Comparison of ENCODE assay signal across 31 mouse cellular contexts in genomic region chr1:31015261-31015660, GRCm38 (mm10). TPM values are rescaled to one million over a fixed set of nuclear protein-coding genes. Genes with fewer than 3 reads are reported as not detected.
DNase-seq lines count a peak whose midpoint lies in the region; ATAC-seq and TF ChIP-seq lines count a peak whose summit lies in the region.
"Had no signal": no experiment of that assay in that cellular context is flagged by ENCODE, and none has a peak within 500 bp of the region (broad histone marks: within the 10 kb centered on the region; RNA-seq: fewer than 3 reads in every experiment).

No protein-coding gene starts in this region.

- peaks cover 32% of the 10 kb centered on the region for H3K4me1 ChIP-seq in liver, adult 2 months (ENCODE audit: control insufficient read depth, insufficient read depth, low read length)
- H3K4me1 ChIP-seq in liver, embryonic 12.5 days: no peaks in the 10 kb centered on the region
- no peaks in the 10 kb centered on the region for H3K4me1 ChIP-seq in lung, postnatal 0 days (ENCODE audit: insufficient read depth, low read depth, low read length)
- H3K4me1 ChIP-seq: embryonic facial prominence, embryonic 12.5 days; forebrain, embryonic 13.5 days; forebrain, embryonic 15.5 days had no signal

- H3K9ac ChIP-seq in liver, adult 2 months (ENCODE audit: low read depth, low read length): no peak overlapping the region
- H3K9ac ChIP-seq in liver, embryonic 12.5 days: no peak overlapping the region
- H3K9ac ChIP-seq in lung, postnatal 0 days (replicated peaks; ENCODE audit: low read depth): no peak overlapping the region
- H3K9ac ChIP-seq: embryonic facial prominence, embryonic 12.5 days; forebrain, embryonic 13.5 days; forebrain, embryonic 15.5 days; forebrain, postnatal 0 days had no signal

- no peak overlapping the region for H3K4me2 ChIP-seq in liver, embryonic 12.5 days
- no peak overlapping the region for H3K4me2 ChIP-seq in lung, postnatal 0 days (replicated peaks; ENCODE audit: low read depth, low read length)
- H3K4me2 ChIP-seq: embryonic facial prominence, embryonic 12.5 days; forebrain, embryonic 13.5 days; forebrain, embryonic 15.5 days had no signal

- peak; percentile 93 for DNase-seq in liver, adult 2 months (ENCODE audit: extremely low read depth, low read depth, low spot score)
- DNase-seq in lung, postnatal 0 days (ENCODE audit: low spot score): peak; percentile 26
- no peak for DNase-seq in lung, postnatal 4 days
- peak; percentile 13 for DNase-seq in lung, postnatal 36 days
- no peak for DNase-seq in lung, adult 18-20 months
- DNase-seq: adrenal gland, adult 2 months; adrenal gland, postnatal 10 days; adrenal gland, postnatal 25 days; B cell, adult 2 months; cerebellum, adult 11 months; cerebellum, adult 18-20 months; cerebellum, adult 8-10 months; cerebellum, adult 9-11 months; cerebellum, postnatal 14 days; cerebellum, postnatal 36 days; embryo, embryonic 11 days; forebrain, postnatal 0 days had no signal

- H3K36me3 ChIP-seq in liver, adult 2 months (ENCODE audit: control insufficient read depth, insufficient read depth, low read length): no peaks in the 10 kb centered on the region
- H3K36me3 ChIP-seq in liver, embryonic 12.5 days: no peaks in the 10 kb centered on the region
- no peaks in the 10 kb centered on the region for H3K36me3 ChIP-seq in lung, postnatal 0 days (ENCODE audit: insufficient read depth, low read length)
- H3K36me3 ChIP-seq: embryonic facial prominence, embryonic 12.5 days; forebrain, embryonic 15.5 days; G1E had no signal

- H3K9me3 ChIP-seq in liver, embryonic 12.5 days (replicated peaks): no peaks in the 10 kb centered on the region
- no peaks in the 10 kb centered on the region for H3K9me3 ChIP-seq in lung, postnatal 0 days (ENCODE audit: low read length)
- H3K9me3 ChIP-seq: embryonic facial prominence, embryonic 12.5 days; forebrain, embryonic 13.5 days; forebrain, embryonic 15.5 days; G1E had no signal

- no peak for TF ChIP-seq POLR2A in liver, adult 2 months (IDR thresholded peaks at IDR 0.05; ENCODE audit: extremely low read depth, insufficient read depth, low read length)

- ATAC-seq in liver, embryonic 12.5 days: no peak
- ATAC-seq in lung, postnatal 0 days: no peak; the same call in 1 of the 2 replicates
- ATAC-seq: activated CD4-positive, CD25-positive, alpha-beta regulatory T cell, adult 4 months; CD4-positive, CD25-positive, alpha-beta regulatory T cell, adult 4 months; forebrain, embryonic 13.5 days; forebrain, embryonic 15.5 days; forebrain, postnatal 0 days; Patski had no signal

- no peak for TF ChIP-seq EP300 in lung, postnatal 0 days (IDR thresholded peaks at IDR 0.05)

- 11% methylated on average over 2 of the region's 2 CpGs for WGBS in liver, adult 2 months
- 38% methylated on average over 2 of the region's 2 CpGs for WGBS in liver, embryonic 12.5 days (ENCODE audit: insufficient replicate concordance)
- WGBS in lung, postnatal 0 days: 44% methylated on average over 2 of the region's 2 CpGs

- no peak for TF ChIP-seq CTCF in liver, adult 2 months (IDR thresholded peaks at IDR 0.05; ENCODE audit: low read depth, low read length)
- no peak for TF ChIP-seq CTCF in lung, postnatal 0 days (IDR thresholded peaks at IDR 0.05)

- H3K27me3 ChIP-seq in liver, adult 2 months (ENCODE audit: control insufficient read depth, insufficient read depth, low read length): no peaks in the 10 kb centered on the region
- H3K27me3 ChIP-seq in liver, embryonic 12.5 days (replicated peaks): no peaks in the 10 kb centered on the region
- H3K27me3 ChIP-seq in lung, postnatal 0 days (replicated peaks; ENCODE audit: insufficient read depth, low read length): no peaks in the 10 kb centered on the region
- H3K27me3 ChIP-seq: CH12.LX; embryonic facial prominence, embryonic 12.5 days; forebrain, embryonic 13.5 days; forebrain, embryonic 15.5 days; Patski had no signal

- no peak overlapping the region for H3K27ac ChIP-seq in liver, adult 2 months (replicated peaks; ENCODE audit: insufficient read depth, low read depth, low read length)
- no peak overlapping the region for H3K27ac ChIP-seq in liver, embryonic 12.5 days
- no peak overlapping the region for H3K27ac ChIP-seq in lung, postnatal 0 days (ENCODE audit: low read length)
- H3K27ac ChIP-seq: embryonic facial prominence, embryonic 12.5 days; forebrain, embryonic 13.5 days; forebrain, embryonic 15.5 days had no signal

- H3K79me2 ChIP-seq in liver, adult 2 months (ENCODE audit: control insufficient read depth, insufficient read depth, low read length): no peaks in the 10 kb centered on the region

- no peak overlapping the region for H3K4me3 ChIP-seq in liver, adult 2 months (ENCODE audit: insufficient read depth, low read depth, low read length)
- no peak overlapping the region for H3K4me3 ChIP-seq in liver, embryonic 12.5 days
- H3K4me3 ChIP-seq in lung, postnatal 0 days (ENCODE audit: low read depth, low read length): no peak overlapping the region
- H3K4me3 ChIP-seq: embryonic facial prominence, embryonic 12.5 days; forebrain, embryonic 13.5 days; forebrain, embryonic 15.5 days had no signal

RNA-seq across cellular contexts. Expression of gene AC153137.1, which starts 37.5 kb away (rescaled TPM):
- total RNA-seq in liver, adult 2 months (2014; rRNA removed): not detected in 2 replicates
- polyA plus RNA-seq in liver, adult 2 months (2012; rRNA removed): not detected in 2 replicates
- not detected in 2 replicates for polyA plus RNA-seq in liver, embryonic 12.5 days (2016; fragmentation: Nextera tagmentation; extraction: Ambion mirVana)
- 0.20 and 0.57 TPM in 2 replicates for polyA plus RNA-seq in lung, postnatal 0 days (2015; fragmentation: Nextera tagmentation; extraction: Ambion mirVana)
- total RNA-seq: adrenal gland, adult 2 months; adrenal gland, postnatal 10 days; adrenal gland, postnatal 25 days; adrenal gland, postnatal 4 days; CH12.LX; common myeloid progenitor, adult 5-6 weeks; forebrain, postnatal 0 days; G1E had no signal
- polyA plus RNA-seq: activated CD4-positive, CD25-positive, alpha-beta regulatory T cell, adult 4 months; adrenal gland, adult 2 months; brain, embryonic 14.5 days; CD4-positive, CD25-positive, alpha-beta regulatory T cell, adult 4 months; embryonic facial prominence, embryonic 12.5 days; embryonic facial prominence, embryonic 14.5 days; forebrain, embryonic 11.5 days; forebrain, embryonic 13.5 days; forebrain, embryonic 15.5 days; forebrain, postnatal 0 days; G1E; Patski had no signal

Comparison
In these comparisons a context has a peak if more than half of its experiments do, and no peak if none do; other contexts are left out.
1. DNase-seq: peak in liver, adult 2 months (single experiment), lung, postnatal 0 days (single experiment) and lung, postnatal 36 days (single experiment); none in lung, postnatal 4 days (0 of 2) and lung, adult 18-20 months (0 of 2).